Mouse (Mus musculus): Measurements from ENCODE around the gene Usp22. TPM values are rescaled to one million over a fixed set of nuclear protein-coding genes. Genes with fewer than 3 reads are reported as not detected.

Gene Usp22
- polyA plus RNA-seq, 2 experiments from 2014 or later: 11.3 to 13.1 TPM

Other genes starting within 250 kb of the Usp22 start
- gene Map2k3, start 243.0 kb downstream of the Usp22 start, polyA plus RNA-seq (2017; shearing (Covaris generic)): 10 to 100 TPM; 48.1 to 70.2 TPM
- gene Kcnj12, start 152.5 kb downstream of the Usp22 start, polyA plus RNA-seq (2017; shearing (Covaris generic)): not detected
- 10 to 100 TPM; 77.2 to 97.2 TPM for gene Tnfrsf13b, start 48.3 kb downstream of the Usp22 start, polyA plus RNA-seq (2017; shearing (Covaris generic))
- not detected for gene Aldh3a1, start 32.5 kb upstream of the Usp22 start, polyA plus RNA-seq (2017; shearing (Covaris generic))
- gene Aldh3a2, start 92.4 kb upstream of the Usp22 start, polyA plus RNA-seq (2017; shearing (Covaris generic)): 10 to 100 TPM; 35.8 to 49.3 TPM
- not detected for gene Slc47a2, start 167.8 kb upstream of the Usp22 start, polyA plus RNA-seq (2017; shearing (Covaris generic))
- not detected for gene Slc47a1, start 203.3 kb upstream of the Usp22 start, polyA plus RNA-seq (2017; shearing (Covaris generic))